Mouse (Mus musculus): ENCODE data around the gene Nln.

DNA sequence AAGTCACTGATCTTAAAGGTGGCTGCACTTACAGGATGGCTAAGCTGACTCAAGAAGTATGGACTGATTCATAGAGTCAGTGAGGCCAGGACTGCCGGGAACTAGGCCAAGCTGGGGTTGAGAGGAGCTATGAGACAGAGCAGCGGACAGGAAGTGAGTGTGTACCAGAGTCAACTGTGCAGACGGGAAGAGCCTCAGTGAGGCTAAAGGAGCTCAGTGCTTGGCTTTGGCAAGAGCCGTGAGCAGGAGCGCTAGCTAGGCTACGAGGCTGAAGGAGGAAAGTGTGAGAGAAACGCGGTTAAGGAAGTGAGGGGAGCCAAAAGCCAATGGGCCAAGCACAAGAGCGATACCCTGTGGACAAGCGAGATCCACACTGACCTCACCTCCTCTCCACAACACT lies 34.7 kb downstream of the Nln start:
- TF ChIP-seq CTCF (IDR thresholded peaks at IDR 0.05; ENCODE audit: extremely low read depth, insufficient read depth, insufficient read length, insufficient replicate concordance) = no peak
- TF ChIP-seq POLR2A (IDR thresholded peaks at IDR 0.05; ENCODE audit: low read depth, low read length) = no peak

Data from spleen, adult 2 months (tissue).